Mouse (Mus musculus): Measurements from ENCODE around the gene Pcdh9. TPM values are rescaled to one million over a fixed set of nuclear protein-coding genes. Genes with fewer than 3 reads are reported as not detected.

Pcdh9 gene
- polyA plus RNA-seq, 1 experiment, result 0.18 TPM

DNA sequence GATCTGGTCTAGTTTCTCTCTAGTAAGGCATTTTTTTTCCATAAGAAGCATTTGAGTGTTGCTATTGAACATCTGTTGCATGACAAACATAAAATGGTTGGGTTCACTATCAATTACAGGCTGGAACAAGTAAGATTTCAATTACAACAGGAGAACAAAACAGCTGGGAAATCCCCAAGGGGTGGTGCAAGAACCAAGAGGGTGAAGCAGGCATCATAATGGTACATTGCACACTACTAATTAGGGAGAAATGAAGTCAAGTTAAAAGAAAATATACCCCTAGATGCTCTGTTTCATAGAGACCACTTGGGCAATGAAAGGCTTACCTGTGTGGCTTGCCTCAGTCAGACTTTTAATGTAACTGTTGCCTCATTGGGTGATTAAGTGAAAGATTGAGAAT, 384.4 kb downstream of the Pcdh9 start:
- no peak overlapping the region for H3K27ac ChIP-seq (ENCODE audit: control insufficient read depth, insufficient read depth, low read length)
- DNase-seq, result no peak
- no peak overlapping the region for H3K4me3 ChIP-seq (ENCODE audit: control insufficient read depth, insufficient read depth, low read length)
- no peaks in the 10 kb centered on the region for H3K36me3 ChIP-seq (ENCODE audit: control insufficient read depth, insufficient read depth, low read length)
- H3K4me1 ChIP-seq (replicated peaks; ENCODE audit: control insufficient read depth, insufficient read depth, low read length), result no peaks in the 10 kb centered on the region
- H3K27me3 ChIP-seq (ENCODE audit: control insufficient read depth, insufficient read depth, low read length), result no peaks in the 10 kb centered on the region
- TF ChIP-seq POLR2A (IDR thresholded peaks at IDR 0.05; ENCODE audit: control insufficient read depth, extremely low read depth, insufficient read depth, low read length, poor library complexity), result no peak
- no peak for TF ChIP-seq CTCF (IDR thresholded peaks at IDR 0.05; ENCODE audit: borderline replicate concordance, control insufficient read depth, extremely low read depth, insufficient read depth, low read length, poor library complexity)

DNA sequence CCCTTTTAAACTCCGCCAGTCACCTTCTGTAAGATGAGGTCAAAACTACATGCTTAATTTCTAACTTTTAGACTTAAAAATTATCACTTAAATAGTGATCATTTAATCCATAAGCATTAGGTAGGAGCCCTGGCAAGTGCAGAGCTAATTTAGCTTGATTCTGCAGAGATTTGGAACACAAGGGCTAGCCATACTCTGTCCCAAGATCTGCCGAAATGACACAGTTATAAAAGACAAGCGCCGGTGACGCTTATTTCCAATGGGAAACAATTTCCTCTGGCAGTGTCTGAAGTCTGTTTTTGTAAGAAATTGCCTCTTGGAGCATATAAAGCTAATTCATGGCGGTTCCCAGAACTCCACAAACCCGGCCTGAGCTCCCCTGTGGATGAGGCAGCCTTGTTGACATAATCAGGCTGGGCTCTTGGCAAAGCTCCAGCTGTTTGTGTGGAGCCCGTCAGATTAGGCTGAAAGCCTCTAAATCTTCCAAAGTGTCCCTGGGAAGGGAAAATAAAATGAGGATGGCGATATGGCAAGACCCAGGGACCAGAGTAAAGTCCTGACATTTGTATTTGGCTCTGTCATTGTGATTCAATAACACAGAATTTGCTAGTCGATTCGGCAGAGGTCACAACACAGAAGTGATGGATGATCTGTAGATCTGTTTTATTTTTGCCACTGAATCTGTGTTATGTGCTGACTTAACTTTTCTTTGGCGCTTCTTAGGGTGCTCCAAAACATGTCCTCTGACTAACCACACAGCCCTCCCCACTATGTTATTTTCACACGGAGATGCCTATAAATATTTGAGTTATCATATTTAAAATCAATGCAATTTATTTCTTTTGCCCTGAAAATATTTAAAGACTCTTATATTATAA, 391.4 kb downstream of the Pcdh9 start:
- DNase-seq, result no peak
- no peaks in the 10 kb centered on the region for H3K27me3 ChIP-seq (ENCODE audit: control insufficient read depth, insufficient read depth, low read length)
- H3K4me1 ChIP-seq (replicated peaks; ENCODE audit: control insufficient read depth, insufficient read depth, low read length), result no peaks in the 10 kb centered on the region
- no peak overlapping the region for H3K27ac ChIP-seq (ENCODE audit: control insufficient read depth, insufficient read depth, low read length)
- no peaks in the 10 kb centered on the region for H3K36me3 ChIP-seq (ENCODE audit: control insufficient read depth, insufficient read depth, low read length)
- TF ChIP-seq POLR2A (IDR thresholded peaks at IDR 0.05; ENCODE audit: control insufficient read depth, extremely low read depth, insufficient read depth, low read length, poor library complexity), result no peak
- no peak for TF ChIP-seq CTCF (IDR thresholded peaks at IDR 0.05; ENCODE audit: borderline replicate concordance, control insufficient read depth, extremely low read depth, insufficient read depth, low read length, poor library complexity)
- WGBS, result 60% methylated on average over 13 of the region's 13 CpGs
- H3K4me3 ChIP-seq (ENCODE audit: control insufficient read depth, insufficient read depth, low read length), result no peak overlapping the region

GRCm38 (mm10) chr14:93474991-93475390, 415.5 kb downstream of the Pcdh9 start:
- Histone ChIP-seq H3K27me3 (ENCODE audit: control insufficient read depth, insufficient read depth, low read length) (no peaks in the 10 kb centered on the region), H3K36me3 (ENCODE audit: control insufficient read depth, insufficient read depth, low read length) (no peaks in the 10 kb centered on the region), H3K27ac (ENCODE audit: control insufficient read depth, insufficient read depth, low read length) (no peak overlapping the region), H3K4me1 (replicated peaks; ENCODE audit: control insufficient read depth, insufficient read depth, low read length) (no peaks in the 10 kb centered on the region), H3K4me3 (ENCODE audit: control insufficient read depth, insufficient read depth, low read length) (no peak overlapping the region)
- TF ChIP-seq POLR2A (IDR thresholded peaks at IDR 0.05; ENCODE audit: control insufficient read depth, extremely low read depth, insufficient read depth, low read length, poor library complexity) (no peak), CTCF (IDR thresholded peaks at IDR 0.05; ENCODE audit: borderline replicate concordance, control insufficient read depth, extremely low read depth, insufficient read depth, low read length, poor library complexity) (no peak)
- no peak for DNase-seq
- 18% methylated on average over 2 of the region's 2 CpGs for WGBS

DNA sequence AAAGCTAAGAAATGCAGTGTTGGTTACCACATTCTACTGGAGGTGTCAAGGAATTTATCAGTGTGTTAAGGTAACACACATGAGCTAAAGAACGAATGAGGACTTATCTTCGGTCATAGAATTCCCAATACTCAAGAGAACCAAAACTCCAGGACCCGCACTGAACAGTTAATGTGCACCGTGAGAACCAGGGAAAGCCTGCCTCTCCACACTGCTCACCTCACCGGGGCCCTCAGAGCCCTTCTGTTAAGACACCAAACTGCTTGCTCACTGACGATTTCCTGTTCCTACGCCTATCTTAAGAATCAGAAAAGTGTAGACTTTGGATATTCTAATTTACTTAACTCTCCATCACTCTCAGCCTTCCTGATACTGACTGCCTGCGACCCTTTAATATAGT, 418.0 kb downstream of the Pcdh9 start:
- no peak overlapping the region for H3K4me3 ChIP-seq (ENCODE audit: control insufficient read depth, insufficient read depth, low read length)
- no peak overlapping the region for H3K27ac ChIP-seq (ENCODE audit: control insufficient read depth, insufficient read depth, low read length)
- H3K4me1 ChIP-seq (replicated peaks; ENCODE audit: control insufficient read depth, insufficient read depth, low read length), result no peaks in the 10 kb centered on the region
- DNase-seq, result no peak
- TF ChIP-seq POLR2A (IDR thresholded peaks at IDR 0.05; ENCODE audit: control insufficient read depth, extremely low read depth, insufficient read depth, low read length, poor library complexity), result no peak
- no peak for TF ChIP-seq CTCF (IDR thresholded peaks at IDR 0.05; ENCODE audit: borderline replicate concordance, control insufficient read depth, extremely low read depth, insufficient read depth, low read length, poor library complexity)
- 86% methylated on average over 8 of the region's 8 CpGs for WGBS
- no peaks in the 10 kb centered on the region for H3K36me3 ChIP-seq (ENCODE audit: control insufficient read depth, insufficient read depth, low read length)
- H3K27me3 ChIP-seq (ENCODE audit: control insufficient read depth, insufficient read depth, low read length), result no peaks in the 10 kb centered on the region

GRCm38 (mm10) chr14:93463360-93463892, 427.1 kb downstream of the Pcdh9 start:
- Histone ChIP-seq H3K4me3 (ENCODE audit: control insufficient read depth, insufficient read depth, low read length) (no peak overlapping the region), H3K27me3 (ENCODE audit: control insufficient read depth, insufficient read depth, low read length) (no peaks in the 10 kb centered on the region), H3K27ac (ENCODE audit: control insufficient read depth, insufficient read depth, low read length) (no peak overlapping the region), H3K4me1 (replicated peaks; ENCODE audit: control insufficient read depth, insufficient read depth, low read length) (no peaks in the 10 kb centered on the region), H3K36me3 (ENCODE audit: control insufficient read depth, insufficient read depth, low read length) (no peaks in the 10 kb centered on the region)
- 91% methylated on average over 4 of the region's 4 CpGs for WGBS
- TF ChIP-seq POLR2A (IDR thresholded peaks at IDR 0.05; ENCODE audit: control insufficient read depth, extremely low read depth, insufficient read depth, low read length, poor library complexity) (no peak), CTCF (IDR thresholded peaks at IDR 0.05; ENCODE audit: borderline replicate concordance, control insufficient read depth, extremely low read depth, insufficient read depth, low read length, poor library complexity) (no peak)
- no peak for DNase-seq

GRCm38 (mm10) chr14:93450930-93451665, 439.4 kb downstream of the Pcdh9 start:
- no peak overlapping the region for H3K27ac ChIP-seq (ENCODE audit: control insufficient read depth, insufficient read depth, low read length)
- no peak for DNase-seq
- TF ChIP-seq CTCF (IDR thresholded peaks at IDR 0.05; ENCODE audit: borderline replicate concordance, control insufficient read depth, extremely low read depth, insufficient read depth, low read length, poor library complexity) (no peak), POLR2A (IDR thresholded peaks at IDR 0.05; ENCODE audit: control insufficient read depth, extremely low read depth, insufficient read depth, low read length, poor library complexity) (no peak)
- 89% methylated on average over 5 of the region's 5 CpGs for WGBS
- no peaks in the 10 kb centered on the region for H3K4me1 ChIP-seq (replicated peaks; ENCODE audit: control insufficient read depth, insufficient read depth, low read length)
- no peak overlapping the region for H3K4me3 ChIP-seq (ENCODE audit: control insufficient read depth, insufficient read depth, low read length)
- H3K27me3 ChIP-seq (ENCODE audit: control insufficient read depth, insufficient read depth, low read length), result no peaks in the 10 kb centered on the region
- H3K36me3 ChIP-seq (ENCODE audit: control insufficient read depth, insufficient read depth, low read length), result no peaks in the 10 kb centered on the region

All from thymus, adult 2 months (tissue).